Mouse (Mus musculus): ENCODE measurements around the gene Psmd9. TPM values are rescaled to one million over a fixed set of nuclear protein-coding genes. Genes with fewer than 3 reads are reported as not detected.

The Psmd9 gene
- total RNA-seq, 1 experiment, result 27.0 TPM

DNA sequence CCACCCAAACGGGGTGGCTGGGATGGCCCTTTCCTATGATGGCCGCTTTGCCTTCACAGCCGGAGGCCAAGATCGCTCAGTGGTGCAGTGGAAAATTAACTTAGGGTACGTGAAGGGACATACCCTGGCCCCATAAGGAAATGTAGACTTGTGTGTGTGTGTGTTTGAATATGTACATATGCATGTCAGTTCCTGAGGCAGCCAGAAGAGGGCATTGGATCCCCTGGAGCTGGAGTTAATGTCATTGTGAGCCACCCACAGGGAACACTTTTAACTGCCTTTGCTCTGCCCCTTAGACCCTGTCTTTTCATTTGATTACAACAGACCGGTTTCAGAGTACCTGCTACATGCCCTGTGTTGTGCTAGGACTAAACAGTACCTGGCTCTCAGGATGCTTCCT lies 129.3 kb downstream of the Psmd9 start:
- Histone ChIP-seq H3K27ac (ENCODE audit: insufficient read depth, low read depth, low read length, poor library complexity, severe bottlenecking) (no peak overlapping the region), H3K9me3 (ENCODE audit: control insufficient read depth, insufficient read depth, low read depth, low read length) (no peaks in the 10 kb centered on the region), H3K4me1 (ENCODE audit: control insufficient read depth in 2 of 2, insufficient read depth in 2 of 2, low read length in 2 of 2, poor library complexity in 1 of 2) (peaks cover 0 to 3% of the 10 kb centered on the region in 2 experiments; a peak in 1 of 4 replicates), H3K4me3 (ENCODE audit: insufficient read depth in 1 of 2, low read depth in 1 of 2, low read length in 2 of 2, poor library complexity in 1 of 2, severe bottlenecking in 1 of 2) (no peak overlapping the region), H3K36me3 (ENCODE audit: control insufficient read depth, insufficient read depth, low read length, poor library complexity, severe bottlenecking) (no peaks in the 10 kb centered on the region), H3K9ac (ENCODE audit: insufficient read depth, low read depth, low read length, poor library complexity, severe bottlenecking) (no peak overlapping the region)
- no peak for DNase-seq (ENCODE audit: low read depth, low spot score)
- in situ Hi-C loops (cut with MboI; ENCODE audit: low sequenced_read_pairs in 2 of 2, unreplicated experiment in 2 of 2), result no loop called here
- TF ChIP-seq ZC3H11A (IDR thresholded peaks at IDR 0.05; ENCODE audit: borderline replicate concordance, low read depth, low read length), result no peak
- no peak for TF ChIP-seq ZNF384 (IDR thresholded peaks at IDR 0.05; ENCODE audit: low read depth, low read length)
- TF ChIP-seq HCFC1 (IDR thresholded peaks at IDR 0.05; ENCODE audit: borderline replicate concordance, insufficient read depth, low read length), result no peak
- no peak for TF ChIP-seq MAFK (IDR thresholded peaks at IDR 0.05; ENCODE audit: insufficient read depth, low read depth, low read length)
- TF ChIP-seq CHD2 (IDR thresholded peaks at IDR 0.05; ENCODE audit: low read depth, low read length), result no peak

Other genes with a start within 250 kb of the Psmd9 start
- 66.1 and 68.6 TPM in 2 replicates for gene Kdm2b, start 179.6 kb upstream of the Psmd9 start, total RNA-seq (2012; rRNA removed)
- gene Orai1, start 154.3 kb upstream of the Psmd9 start, total RNA-seq (2012; rRNA removed), result 20.0 and 33.4 TPM in 2 replicates
- 0.62 and 0.63 TPM in 2 replicates for gene Morn3, start 122.4 kb upstream of the Psmd9 start, total RNA-seq (2012; rRNA removed)
- 21.9 and 29.4 TPM in 2 replicates for gene Tmem120b, start 101.0 kb upstream of the Psmd9 start, total RNA-seq (2012; rRNA removed)
- 2.3 and 2.5 TPM in 2 replicates for gene Rhof, start 36.7 kb upstream of the Psmd9 start, total RNA-seq (2012; rRNA removed)
- gene Setd1b, start 27.2 kb upstream of the Psmd9 start, total RNA-seq (2012; rRNA removed), result 7.6 and 9.8 TPM in 2 replicates
- not detected in 2 replicates for gene Hpd, start 13.3 kb downstream of the Psmd9 start, total RNA-seq (2012; rRNA removed)
- gene Wdr66, start 82.7 kb downstream of the Psmd9 start, total RNA-seq (2012; rRNA removed), result 0.36 and 0.42 TPM in 2 replicates
- gene Bcl7a, start 174.4 kb downstream of the Psmd9 start, total RNA-seq (2012; rRNA removed), result 8.0 and 13.7 TPM in 2 replicates
- gene Mlxip, start 225.4 kb downstream of the Psmd9 start, total RNA-seq (2012; rRNA removed), result 8.0 and 8.2 TPM in 2 replicates